Mouse (Mus musculus) liver, embryonic 16.5 days (tissue): Measurements from ENCODE around the gene Spag16. TPM values are rescaled to one million over a fixed set of nuclear protein-coding genes. Genes with fewer than 3 reads are reported as not detected.
A peak's percentile ranks its signal among the peaks of the same experiment; 100 is the strongest.
"Not testable (repeated sequence)": the region's sequence is repeated elsewhere in the genome, so short reads cannot be mapped to it uniquely, and the experiment has no call there.

Source experiments
- ATAC-seq: fragments of 200-750 bp; cut with Nextera tagmentation; 2 replicates; pipeline ENCODE4 v1.8.0; 2017; ENCODE audit warnings: low read depth, mild to moderate bottlenecking, moderate number of reproducible peaks, moderate library complexity
- H3K27ac ChIP-seq: fragments of 300-500 bp; sonication (generic); 2 replicates; pipeline ENCODE4 v1.5.1; 2014; ENCODE audit warnings: mild to moderate bottlenecking, low read length
- H3K27me3 ChIP-seq: fragments of 300-500 bp; sonication (generic); 2 replicates; pipeline ENCODE4 v1.6.1; 2014; ENCODE audit warnings: low read depth, low read length, mixed read lengths; ENCODE audit not compliant: control insufficient read depth, insufficient read depth
- H3K36me3 ChIP-seq: fragments of 300-500 bp; sonication (generic); 2 replicates; pipeline ENCODE4 v1.6.1; 2014; ENCODE audit warnings: mild to moderate bottlenecking; ENCODE audit not compliant: control insufficient read depth, insufficient read depth
- H3K4me1 ChIP-seq: fragments of 300-500 bp; sonication (generic); 2 replicates; pipeline ENCODE4 v1.6.1; 2014; ENCODE audit warnings: low read depth, low read length, mixed read lengths; ENCODE audit not compliant: control insufficient read depth
- H3K4me2 ChIP-seq: fragments of 300-500 bp; sonication (generic); 2 replicates; pipeline ENCODE4 v1.6.1; 2014; ENCODE audit warnings: low read depth, low read length, mixed read lengths
- H3K4me3 ChIP-seq: fragments of 300-500 bp; sonication (generic); 2 replicates; pipeline ENCODE4 v1.5.1; 2014; ENCODE audit warnings: low read depth, mild to moderate bottlenecking, low read length
- H3K9ac ChIP-seq: fragments of 300-500 bp; sonication (generic); 2 replicates; pipeline ENCODE4 v1.6.1; 2014; ENCODE audit warnings: low read depth, low read length
- H3K9me3 ChIP-seq: fragments of 300-500 bp; sonication (generic); replicated peaks from 2 replicates; pipeline ENCODE4 v1.6.1; 2016; ENCODE audit warnings: low read length; ENCODE audit not compliant: control insufficient read depth
- WGBS: fragments of 180-500 bp; shearing (Covaris S2); extraction: QIAGEN DNeasy Blood & Tissue Kit; methylation state at CpG from one replicate; pipeline ENCODE4 v1.1.7; 2014; ENCODE audit not compliant: insufficient replicate concordance; 5-methylcytosine and 5-hydroxymethylcytosine counted together
- polyA plus RNA-seq: library from polyadenylated mRNA; unstranded; fragments of >200 nt; fragmentation: Nextera tagmentation; extraction: Ambion mirVana; gene quantifications from 2 replicates; pipeline ENCODE4 v1.2.1, GENCODE M21; 2015

The Spag16 gene
- not detected in 2 replicates for polyA plus RNA-seq

- WGBS, result 8% methylated on average over 38 of the region's 38 CpGs
- no peaks in the 10 kb centered on the region for H3K27me3 ChIP-seq
- H3K4me1 ChIP-seq, result no peaks in the 10 kb centered on the region
- H3K4me3 ChIP-seq, result peak within 1 kb of the TSS; percentile 49
- no peaks in the 10 kb centered on the region for H3K36me3 ChIP-seq
- no peak within 1 kb of the TSS for H3K9ac ChIP-seq
- no peak within 1 kb of the TSS for H3K27ac ChIP-seq
- ATAC-seq, result no peak; the same call in 1 of the 2 replicates
- H3K4me2 ChIP-seq, result peak within 1 kb of the TSS; percentile 58
- no peaks in the 10 kb centered on the region for H3K9me3 ChIP-seq
These were observed at the start of gene Spag16 for GRCm38 (mm10) chr1:69826806-69827703. Gene Spag16, plus strand, starts transcription at chr1:69826970.

DNA sequence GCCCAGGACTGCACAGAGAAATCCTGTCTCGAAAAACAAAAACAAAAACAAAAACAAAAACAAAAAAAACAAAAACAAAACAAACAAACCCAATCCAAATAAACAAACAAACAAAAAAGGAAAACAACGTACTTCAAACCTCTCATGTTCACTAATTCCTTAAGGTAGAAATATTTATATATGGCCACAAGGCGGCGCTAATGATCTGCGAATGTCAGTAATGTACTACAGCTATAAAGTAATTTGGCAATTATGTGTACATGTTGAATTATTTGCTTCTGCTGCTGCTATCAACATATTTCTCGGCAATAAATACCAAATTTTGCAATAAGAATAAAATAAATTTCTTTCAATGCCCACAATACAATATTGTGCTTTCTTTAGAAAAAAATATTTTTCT lies 41.6 kb upstream of the Spag16 start:
- no peak for ATAC-seq
- WGBS, result 5% methylated on average over 6 of the region's 6 CpGs
- Histone ChIP-seq H3K4me2 (no peak overlapping the region), H3K27ac (no peak overlapping the region), H3K9ac (no peak overlapping the region), H3K36me3 (no peaks in the 10 kb centered on the region), H3K27me3 (no peaks in the 10 kb centered on the region), H3K9me3 (no peaks in the 10 kb centered on the region), H3K4me1 (no peaks in the 10 kb centered on the region), H3K4me3 (no peak overlapping the region)

DNA sequence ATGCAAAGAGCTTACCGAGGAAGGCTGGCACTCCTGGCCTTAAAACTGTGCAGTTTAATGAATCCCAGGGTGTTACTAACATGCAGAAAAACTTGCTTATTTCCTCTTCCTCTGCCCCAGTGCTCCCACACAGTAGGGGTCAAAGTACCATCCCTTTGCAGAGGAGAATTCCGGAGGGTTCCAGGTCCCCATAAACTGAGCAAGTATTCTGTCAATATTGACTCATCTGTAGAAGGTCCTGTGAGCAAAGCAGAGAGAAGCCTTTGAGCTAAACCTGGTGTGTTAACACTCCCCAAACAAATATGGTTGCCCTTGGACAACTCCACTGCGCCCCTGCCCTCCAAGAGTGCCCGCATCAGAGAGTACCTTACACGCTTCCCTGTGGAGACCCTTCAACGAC lies 40.1 kb upstream of the Spag16 start:
- H3K9ac ChIP-seq, result no peak overlapping the region
- no peaks in the 10 kb centered on the region for H3K4me1 ChIP-seq
- H3K27me3 ChIP-seq, result no peaks in the 10 kb centered on the region
- H3K9me3 ChIP-seq, result no peaks in the 10 kb centered on the region
- H3K27ac ChIP-seq, result no peak overlapping the region
- WGBS, result 51% methylated on average over 6 of the region's 6 CpGs
- H3K36me3 ChIP-seq, result no peaks in the 10 kb centered on the region
- H3K4me3 ChIP-seq, result no peak overlapping the region
- no peak overlapping the region for H3K4me2 ChIP-seq
- ATAC-seq, result peak; percentile 83

DNA sequence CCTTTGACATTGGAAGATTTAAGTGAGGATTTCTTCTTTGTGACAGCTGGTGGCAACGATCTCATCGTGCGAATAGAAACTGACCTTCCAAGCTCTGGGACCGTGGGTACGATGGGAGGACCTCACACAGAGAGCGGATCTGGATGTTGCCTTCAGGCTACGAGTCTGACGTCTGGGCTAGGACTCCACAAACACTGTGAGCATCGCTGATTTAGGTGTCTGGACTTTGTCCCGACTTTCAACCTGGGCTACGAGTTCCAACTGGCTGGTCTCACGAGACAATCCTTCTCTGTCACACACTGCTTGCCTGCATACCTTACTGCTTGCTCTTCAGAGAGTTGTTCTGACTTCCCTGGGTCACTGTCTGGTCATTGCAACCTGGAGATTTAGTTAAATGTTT lies 39.4 kb upstream of the Spag16 start:
- Histone ChIP-seq H3K9me3 (no peaks in the 10 kb centered on the region), H3K36me3 (no peaks in the 10 kb centered on the region), H3K27me3 (no peaks in the 10 kb centered on the region), H3K27ac (no peak overlapping the region), H3K4me3 (no peak overlapping the region), H3K9ac (no peak overlapping the region), H3K4me2 (no peak overlapping the region), H3K4me1 (no peaks in the 10 kb centered on the region)
- ATAC-seq, result no peak; the same call in 1 of the 2 replicates
- 64% methylated on average over 12 of the region's 12 CpGs for WGBS

DNA sequence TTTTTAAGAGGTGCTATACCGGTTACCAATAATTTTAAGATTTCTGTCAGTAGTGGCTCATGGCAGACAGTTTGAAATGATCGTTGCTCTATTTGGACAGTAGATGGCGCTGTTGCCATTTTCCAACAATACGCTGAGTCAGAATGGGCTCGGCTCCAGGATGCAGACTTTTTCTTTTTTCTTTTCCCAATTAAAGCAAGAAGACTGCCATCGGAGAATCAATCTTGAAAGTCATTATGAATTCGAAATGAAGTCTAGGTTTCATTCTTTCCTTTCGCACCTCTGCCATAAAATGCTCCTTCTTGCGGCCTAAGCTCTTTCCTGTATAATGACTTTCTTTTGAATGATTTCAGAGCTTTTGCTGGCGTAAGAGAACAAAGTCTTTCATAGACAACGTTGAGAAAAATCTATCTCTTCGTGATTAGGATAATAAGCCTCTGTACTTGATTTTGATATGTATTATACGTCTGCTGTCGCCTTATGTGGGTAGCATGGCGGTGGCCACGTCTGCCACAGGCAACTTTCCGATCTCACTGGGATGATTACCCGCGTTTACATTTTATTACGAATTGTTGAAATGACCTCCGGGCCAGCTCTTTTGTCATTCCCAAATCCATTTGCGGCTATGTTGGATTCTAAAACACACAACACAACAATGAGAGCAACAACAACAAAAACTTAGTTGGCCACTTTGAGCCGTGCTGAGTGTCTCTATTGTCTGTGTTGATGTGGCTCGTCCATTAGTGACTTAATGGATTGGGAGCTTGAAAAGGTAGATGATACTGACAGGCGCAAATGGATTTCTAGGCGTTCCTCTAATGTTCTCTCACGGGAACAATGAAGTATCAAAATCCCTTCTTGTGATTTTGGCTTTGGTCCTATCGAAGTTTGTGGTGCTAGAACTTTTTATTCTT lies 36.2 kb upstream of the Spag16 start:
- WGBS, result 45% methylated on average over 28 of the region's 28 CpGs
- Histone ChIP-seq H3K4me3 (no peak overlapping the region), H3K27me3 (no peaks in the 10 kb centered on the region), H3K4me1 (no peaks in the 10 kb centered on the region), H3K27ac (no peak overlapping the region), H3K36me3 (no peaks in the 10 kb centered on the region), H3K9ac (no peak overlapping the region), H3K9me3 (no peaks in the 10 kb centered on the region), H3K4me2 (no peak overlapping the region)
- ATAC-seq, result no peak

DNA sequence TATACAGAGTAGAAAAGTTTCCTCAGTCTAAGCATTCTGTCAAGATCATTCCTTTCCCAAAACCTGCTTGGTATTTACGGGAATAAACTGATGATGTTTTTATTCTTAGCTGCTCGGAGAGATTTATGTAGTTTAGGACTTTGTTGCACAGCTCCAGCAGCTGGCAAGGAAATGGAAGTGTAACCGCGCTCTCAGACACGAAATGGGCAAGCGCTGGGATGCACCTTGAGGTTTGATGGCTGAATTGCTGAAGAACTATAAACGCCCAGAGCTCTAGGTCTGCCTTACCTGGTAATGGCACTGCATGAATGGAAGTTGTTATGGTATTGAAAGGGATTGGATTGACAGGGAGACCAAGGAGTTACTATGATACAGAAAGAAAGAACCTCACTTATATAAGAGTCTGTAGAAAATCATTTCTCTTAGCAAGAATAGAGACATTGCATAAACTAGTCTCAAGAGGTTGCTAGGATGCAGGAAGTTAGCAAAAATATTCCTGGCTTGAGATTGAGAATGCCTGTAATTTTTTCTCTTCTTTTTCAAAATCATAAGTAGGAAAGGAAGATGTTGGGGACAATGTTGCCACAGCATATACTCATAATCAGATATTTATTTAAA lies 27.7 kb upstream of the Spag16 start:
- H3K4me1 ChIP-seq, result no peaks in the 10 kb centered on the region
- H3K36me3 ChIP-seq, result no peaks in the 10 kb centered on the region
- H3K4me3 ChIP-seq, result no peak overlapping the region
- H3K4me2 ChIP-seq, result no peak overlapping the region
- WGBS, result 67% methylated on average over 7 of the region's 7 CpGs
- no peaks in the 10 kb centered on the region for H3K27me3 ChIP-seq
- ATAC-seq, result no peak
- H3K27ac ChIP-seq, result no peak overlapping the region
- H3K9ac ChIP-seq, result no peak overlapping the region
- H3K9me3 ChIP-seq, result no peaks in the 10 kb centered on the region

DNA sequence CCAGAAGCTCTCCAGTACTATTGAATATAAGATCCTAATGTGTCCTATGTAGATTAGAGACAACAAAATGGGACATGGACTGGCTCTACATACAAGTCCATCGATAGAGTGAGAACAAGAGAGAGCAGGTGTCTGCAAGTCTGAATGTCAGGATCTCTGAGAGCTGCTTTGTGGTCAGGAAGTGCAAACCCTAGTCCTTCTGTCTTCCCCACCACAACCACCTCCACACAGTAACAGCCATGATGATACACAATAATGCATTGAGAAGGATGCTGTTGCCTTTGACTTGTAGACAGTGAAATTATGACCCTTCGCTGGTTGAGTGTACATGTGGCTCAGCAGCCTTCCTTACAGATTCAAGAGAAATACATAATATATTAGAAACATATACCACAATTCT lies 16.6 kb upstream of the Spag16 start:
- no peaks in the 10 kb centered on the region for H3K27me3 ChIP-seq
- no peak for ATAC-seq

GRCm38 (mm10) chr1:69825635-69826034 lies 1.1 kb upstream of the Spag16 start:
- H3K36me3 ChIP-seq, H3K27ac ChIP-seq, ATAC-seq: not testable (repeated sequence)

More for the DNA sequence above, 16.6 kb upstream of the Spag16 start:
- WGBS, result 61% methylated on average over 2 of the region's 2 CpGs
- Histone ChIP-seq H3K4me3 (no peak overlapping the region), H3K4me2 (no peak overlapping the region), H3K4me1 (no peaks in the 10 kb centered on the region), H3K27ac (no peak overlapping the region), H3K36me3 (no peaks in the 10 kb centered on the region), H3K9me3 (no peaks in the 10 kb centered on the region), H3K9ac (no peak overlapping the region)

More at GRCm38 (mm10) chr1:69825635-69826034, 1.1 kb upstream of the Spag16 start:
- H3K27me3 ChIP-seq, H3K9me3 ChIP-seq, H3K4me3 ChIP-seq, H3K9ac ChIP-seq, H3K4me2 ChIP-seq, H3K4me1 ChIP-seq: not testable (repeated sequence)
- WGBS, result 49% methylated on average over 5 of the region's 5 CpGs
